Comparison of ENCODE assay signal across 27 mouse cellular contexts in the genomic region with DNA sequence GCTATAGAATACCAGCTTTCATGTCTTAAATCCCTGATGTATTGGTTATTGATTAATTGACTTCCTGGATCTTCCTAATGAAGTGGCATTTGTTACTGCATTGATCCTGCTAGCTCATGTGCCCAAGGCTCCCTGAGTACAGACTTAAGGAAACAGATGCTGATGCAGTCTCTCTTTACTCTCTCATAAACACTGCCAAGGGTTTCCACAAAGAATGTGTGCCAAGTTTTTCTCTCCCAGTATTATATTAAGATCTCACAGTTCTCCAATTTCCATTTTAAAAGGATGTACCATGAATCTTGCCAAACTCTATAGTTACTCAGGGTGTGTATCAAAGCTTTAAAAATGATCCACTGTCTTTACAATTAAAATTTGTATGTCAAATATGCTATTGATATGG.
"Had no signal": no experiment of that assay in that cellular context is flagged by ENCODE, and none has a peak within 500 bp of the region (broad histone marks: within the 10 kb centered on the region; RNA-seq: fewer than 3 reads in every experiment).

No protein-coding gene starts in this region.

- H3K27ac ChIP-seq: heart, adult 2 months; heart, embryonic 13.5 days; heart, embryonic 15.5 days; hindbrain, embryonic 13.5 days; hindbrain, embryonic 15.5 days; hindbrain, postnatal 0 days; kidney, embryonic 15.5 days; kidney, postnatal 0 days; limb, embryonic 13.5 days; limb, embryonic 15.5 days; liver, embryonic 12.5 days; liver, embryonic 14.5 days had no signal

- H3K36me3 ChIP-seq: heart, embryonic 13.5 days; heart, embryonic 15.5 days; hindbrain, embryonic 13.5 days; hindbrain, embryonic 15.5 days; kidney, embryonic 15.5 days; limb, embryonic 13.5 days; limb, embryonic 15.5 days; liver, embryonic 12.5 days had no signal

- H3K4me1 ChIP-seq: heart, embryonic 13.5 days; heart, embryonic 15.5 days; hindbrain, embryonic 13.5 days; hindbrain, embryonic 15.5 days; limb, embryonic 13.5 days; limb, embryonic 15.5 days; liver, embryonic 12.5 days had no signal

- H3K27me3 ChIP-seq: heart, embryonic 15.5 days; hindbrain, embryonic 15.5 days had no signal

- ATAC-seq: hindbrain, postnatal 0 days; intestine, embryonic 16.5 days; liver, embryonic 12.5 days had no signal

- H3K4me3 ChIP-seq: heart, adult 2 months; heart, embryonic 13.5 days; heart, embryonic 15.5 days; hindbrain, embryonic 13.5 days; hindbrain, embryonic 15.5 days; kidney, embryonic 15.5 days; limb, embryonic 13.5 days; limb, embryonic 15.5 days; liver, embryonic 12.5 days had no signal

- H3K4me2 ChIP-seq: heart, embryonic 11.5 days; heart, embryonic 13.5 days; heart, embryonic 15.5 days; hindbrain, embryonic 13.5 days; hindbrain, embryonic 15.5 days; kidney, embryonic 15.5 days; limb, embryonic 13.5 days; limb, embryonic 15.5 days; liver, embryonic 12.5 days had no signal

- H3K9me3 ChIP-seq: heart, embryonic 13.5 days; heart, embryonic 15.5 days; hindbrain, embryonic 13.5 days; hindbrain, embryonic 15.5 days; kidney, embryonic 15.5 days; limb, embryonic 13.5 days; limb, embryonic 15.5 days; liver, embryonic 12.5 days had no signal

- DNase-seq: gastrocnemius, postnatal 14 days; gastrocnemius, postnatal 36 days; heart, adult 11 months; heart, adult 2 months; heart, postnatal 14 days; heart, postnatal 36 days; kidney, adult 11 months; kidney, adult 2 months; kidney, adult 9 months; kidney, postnatal 14 days; kidney, postnatal 36 days; layer of hippocampus, adult 9-11 months; layer of hippocampus, postnatal 36 days; left cerebral cortex, postnatal 4 days had no signal

- H3K9ac ChIP-seq: heart, embryonic 13.5 days; heart, embryonic 15.5 days; hindbrain, embryonic 13.5 days; hindbrain, embryonic 15.5 days; kidney, embryonic 15.5 days; limb, embryonic 13.5 days; limb, embryonic 15.5 days; liver, embryonic 12.5 days; liver, embryonic 14.5 days had no signal
